Mouse (Mus musculus): ENCODE data around the gene Inf2. TPM values are rescaled to one million over a fixed set of nuclear protein-coding genes. Genes with fewer than 3 reads are reported as not detected.
A peak's percentile ranks its signal among the peaks of the same experiment; 100 is the strongest.

Gene Inf2
- polyA plus RNA-seq, 1 experiment = 28.3 TPM

DNA sequence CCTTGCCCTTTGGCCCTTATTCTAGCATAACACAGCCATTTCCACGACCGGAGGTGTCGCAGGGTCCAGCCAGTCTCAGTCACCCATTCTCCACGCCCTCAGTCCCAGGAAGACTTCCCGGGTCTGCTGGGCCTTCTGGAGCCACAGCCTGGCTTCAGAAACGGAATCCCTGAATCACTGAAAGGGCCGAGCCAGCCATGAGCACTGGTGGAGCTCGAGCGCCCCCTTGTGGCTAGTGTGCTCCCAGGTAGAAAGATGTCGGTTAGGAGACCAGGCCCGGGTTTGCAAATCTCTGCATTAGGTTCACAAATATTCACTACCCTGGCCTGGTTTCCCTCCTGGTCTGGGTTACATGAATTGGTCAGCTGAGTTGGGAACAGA is 45.7 kb upstream of the Inf2 start:
- Histone ChIP-seq H3K36me3 (ENCODE audit: control insufficient read depth, insufficient read depth, low read length, poor library complexity, severe bottlenecking) (no peaks in the 10 kb centered on the region), H3K4me3 (ENCODE audit: low read depth, low read length) (no peak overlapping the region), H3K4me1 (ENCODE audit: control insufficient read depth, insufficient read depth, low read length) (peaks cover 10% of the 10 kb centered on the region), H3K9me3 (replicated peaks; ENCODE audit: control insufficient read depth, insufficient read depth, low read length, poor library complexity, severe bottlenecking) (no peaks in the 10 kb centered on the region), H3K27me3 (ENCODE audit: control insufficient read depth, insufficient read depth, low read length, poor library complexity, severe bottlenecking) (no peaks in the 10 kb centered on the region), H3K9ac (ENCODE audit: low read depth, poor library complexity, severe bottlenecking) (no peak overlapping the region), H3K27ac (ENCODE audit: insufficient read depth, low read length) (no peak overlapping the region)
- TF ChIP-seq POLR2A (IDR thresholded peaks at IDR 0.05; ENCODE audit: insufficient read depth, low read length) (no peak), EP300 (IDR thresholded peaks at IDR 0.05; ENCODE audit: insufficient read depth, low read depth, low read length) (no peak), CTCF (IDR thresholded peaks at IDR 0.05; ENCODE audit: low read depth, low read length) (peak; percentile 97)

- no peaks in the 10 kb centered on the region for H3K27me3 ChIP-seq (ENCODE audit: control insufficient read depth, insufficient read depth, low read length, poor library complexity, severe bottlenecking)
- TF ChIP-seq EP300 (IDR thresholded peaks at IDR 0.05; ENCODE audit: insufficient read depth, low read depth, low read length) = no peak
- no peak for TF ChIP-seq POLR2A (IDR thresholded peaks at IDR 0.05; ENCODE audit: insufficient read depth, low read length)
- TF ChIP-seq CTCF (IDR thresholded peaks at IDR 0.05; ENCODE audit: low read depth, low read length) = no peak
- H3K4me3 ChIP-seq (ENCODE audit: low read depth, low read length) = no peak overlapping the region
- H3K27ac ChIP-seq (ENCODE audit: insufficient read depth, low read length) = no peak overlapping the region
- peaks cover 10% of the 10 kb centered on the region for H3K4me1 ChIP-seq (ENCODE audit: control insufficient read depth, insufficient read depth, low read length)
- no peaks in the 10 kb centered on the region for H3K36me3 ChIP-seq (ENCODE audit: control insufficient read depth, insufficient read depth, low read length, poor library complexity, severe bottlenecking)
- no peak overlapping the region for H3K9ac ChIP-seq (ENCODE audit: low read depth, poor library complexity, severe bottlenecking)
- H3K9me3 ChIP-seq (replicated peaks; ENCODE audit: control insufficient read depth, insufficient read depth, low read length, poor library complexity, severe bottlenecking) = no peaks in the 10 kb centered on the region
Measured at GRCm38 (mm10) chr12:112543941-112544340, 44.6 kb upstream of the Inf2 start.

DNA sequence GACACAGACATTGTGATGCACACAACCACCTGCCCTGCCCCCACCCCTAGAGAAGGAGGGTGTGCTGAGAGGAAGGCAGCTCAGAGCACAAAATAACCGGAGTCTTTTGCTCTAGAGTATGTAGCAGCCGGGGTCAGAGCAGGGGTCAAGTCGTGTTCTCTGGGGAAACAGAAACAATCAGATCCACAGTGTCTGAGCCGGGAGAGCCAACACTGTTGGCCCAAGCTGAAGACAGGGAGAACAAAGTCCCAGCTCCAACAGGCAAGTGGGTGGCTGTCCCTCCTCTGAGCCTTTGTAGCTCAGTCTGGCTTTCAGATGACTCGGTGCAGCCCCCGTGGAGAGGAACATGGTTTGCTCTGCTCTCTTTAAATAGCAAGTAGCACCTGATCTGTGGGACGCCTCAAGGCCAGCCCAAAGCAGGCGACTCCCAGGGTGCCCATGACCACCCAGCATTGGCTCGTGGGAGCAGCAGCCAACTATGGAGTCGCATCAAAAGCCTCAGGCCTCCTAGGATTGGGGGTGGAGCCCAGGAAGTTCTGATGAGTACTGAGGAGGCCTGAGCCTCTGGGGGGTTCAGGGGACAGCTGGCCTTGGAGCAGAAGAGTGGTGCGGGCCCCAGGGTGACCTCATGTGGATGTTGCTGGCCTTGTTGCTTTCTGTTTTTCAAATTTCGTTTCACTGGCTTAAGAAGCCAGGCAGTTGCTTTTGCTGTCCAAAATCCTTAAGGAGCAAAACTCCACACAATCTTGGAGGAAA is 43.5 kb upstream of the Inf2 start:
- no peak overlapping the region for H3K9ac ChIP-seq (ENCODE audit: low read depth, poor library complexity, severe bottlenecking)
- no peaks in the 10 kb centered on the region for H3K9me3 ChIP-seq (replicated peaks; ENCODE audit: control insufficient read depth, insufficient read depth, low read length, poor library complexity, severe bottlenecking)
- TF ChIP-seq POLR2A (IDR thresholded peaks at IDR 0.05; ENCODE audit: insufficient read depth, low read length) = no peak
- TF ChIP-seq EP300 (IDR thresholded peaks at IDR 0.05; ENCODE audit: insufficient read depth, low read depth, low read length) = no peak
- H3K4me3 ChIP-seq (ENCODE audit: low read depth, low read length) = no peak overlapping the region
- H3K36me3 ChIP-seq (ENCODE audit: control insufficient read depth, insufficient read depth, low read length, poor library complexity, severe bottlenecking) = no peaks in the 10 kb centered on the region
- H3K27ac ChIP-seq (ENCODE audit: insufficient read depth, low read length) = no peak overlapping the region
- peaks cover 4% of the 10 kb centered on the region for H3K4me1 ChIP-seq (ENCODE audit: control insufficient read depth, insufficient read depth, low read length)
- H3K27me3 ChIP-seq (ENCODE audit: control insufficient read depth, insufficient read depth, low read length, poor library complexity, severe bottlenecking) = no peaks in the 10 kb centered on the region

DNA sequence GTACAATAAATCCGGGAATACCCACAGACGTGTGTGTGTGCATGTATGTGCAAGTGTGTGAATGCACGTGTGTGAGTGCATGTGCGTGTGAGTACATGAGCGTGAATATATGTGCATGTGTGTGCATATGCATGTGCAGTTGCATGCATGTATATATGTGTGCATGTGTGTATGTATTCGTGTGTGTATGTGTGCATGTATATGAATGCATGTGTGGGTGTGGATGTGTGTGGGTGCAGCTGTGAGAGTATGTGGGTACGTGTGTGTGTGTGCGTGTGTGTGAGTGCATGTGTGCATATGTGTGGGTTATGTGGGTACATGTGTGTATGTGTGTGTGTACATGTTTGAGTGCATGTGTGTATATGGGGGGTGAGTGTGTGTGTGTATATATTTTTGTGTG is 42.5 kb upstream of the Inf2 start:
- no peaks in the 10 kb centered on the region for H3K9me3 ChIP-seq (replicated peaks; ENCODE audit: control insufficient read depth, insufficient read depth, low read length, poor library complexity, severe bottlenecking)
- H3K9ac ChIP-seq (ENCODE audit: low read depth, poor library complexity, severe bottlenecking) = no peak overlapping the region
- no peaks in the 10 kb centered on the region for H3K27me3 ChIP-seq (ENCODE audit: control insufficient read depth, insufficient read depth, low read length, poor library complexity, severe bottlenecking)
- no peaks in the 10 kb centered on the region for H3K36me3 ChIP-seq (ENCODE audit: control insufficient read depth, insufficient read depth, low read length, poor library complexity, severe bottlenecking)
- peaks cover 2% of the 10 kb centered on the region for H3K4me1 ChIP-seq (ENCODE audit: control insufficient read depth, insufficient read depth, low read length)
- H3K27ac ChIP-seq (ENCODE audit: insufficient read depth, low read length) = no peak overlapping the region
- no peak for TF ChIP-seq CTCF (IDR thresholded peaks at IDR 0.05; ENCODE audit: low read depth, low read length)
- no peak overlapping the region for H3K4me3 ChIP-seq (ENCODE audit: low read depth, low read length)

DNA sequence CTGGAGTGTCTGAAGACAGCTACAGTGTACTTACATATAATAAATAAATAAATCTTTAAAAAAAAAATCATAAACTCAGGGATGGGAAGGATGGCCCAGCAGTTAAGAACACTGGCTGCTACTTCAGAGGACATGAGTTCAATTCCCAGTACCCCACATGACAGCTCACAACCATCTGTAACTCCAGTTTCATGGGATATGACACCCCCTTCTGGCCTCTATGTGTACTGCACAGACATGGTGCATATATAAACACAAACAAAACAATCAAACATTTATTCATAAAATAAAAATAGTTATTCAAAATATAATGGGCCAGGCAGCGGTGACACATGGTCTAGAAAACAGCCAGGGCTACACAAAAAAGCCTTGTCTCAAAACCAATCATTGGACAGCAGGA is 39.3 kb upstream of the Inf2 start:
- no peak overlapping the region for H3K4me3 ChIP-seq (ENCODE audit: low read depth, low read length)
- no peaks in the 10 kb centered on the region for H3K36me3 ChIP-seq (ENCODE audit: control insufficient read depth, insufficient read depth, low read length, poor library complexity, severe bottlenecking)
- peaks cover 4% of the 10 kb centered on the region for H3K4me1 ChIP-seq (ENCODE audit: control insufficient read depth, insufficient read depth, low read length)
- H3K9ac ChIP-seq (ENCODE audit: low read depth, poor library complexity, severe bottlenecking) = no peak overlapping the region
- no peak for TF ChIP-seq POLR2A (IDR thresholded peaks at IDR 0.05; ENCODE audit: insufficient read depth, low read length)
- TF ChIP-seq CTCF (IDR thresholded peaks at IDR 0.05; ENCODE audit: low read depth, low read length) = no peak
- no peak for TF ChIP-seq EP300 (IDR thresholded peaks at IDR 0.05; ENCODE audit: insufficient read depth, low read depth, low read length)
- H3K27me3 ChIP-seq (ENCODE audit: control insufficient read depth, insufficient read depth, low read length, poor library complexity, severe bottlenecking) = no peaks in the 10 kb centered on the region
- no peak overlapping the region for H3K27ac ChIP-seq (ENCODE audit: insufficient read depth, low read length)
- no peaks in the 10 kb centered on the region for H3K9me3 ChIP-seq (replicated peaks; ENCODE audit: control insufficient read depth, insufficient read depth, low read length, poor library complexity, severe bottlenecking)

DNA sequence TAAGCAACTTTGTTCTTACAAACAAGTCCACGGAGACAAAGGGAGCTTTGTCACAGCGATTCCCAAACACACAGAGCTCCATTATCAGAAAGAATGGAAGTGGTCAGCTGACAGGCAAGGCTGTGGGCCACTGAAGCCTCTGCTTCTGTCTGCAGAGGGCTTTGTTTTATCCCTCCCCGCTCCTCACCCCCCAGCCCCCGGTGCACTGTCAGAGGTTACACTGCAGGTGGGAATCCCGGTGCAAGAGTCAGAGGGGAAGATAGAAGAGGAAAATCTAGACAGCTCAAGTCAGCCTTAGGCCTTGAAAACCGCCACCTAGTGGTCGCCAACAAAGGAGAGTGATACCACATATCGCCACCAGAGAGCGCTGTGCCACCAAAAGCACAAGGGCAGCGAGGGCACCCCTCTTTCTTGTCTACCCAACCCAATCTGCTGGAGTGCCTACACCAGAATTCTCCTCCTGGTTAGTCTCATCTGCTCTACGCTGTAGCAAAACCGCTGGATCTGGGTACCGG is 36.7 kb upstream of the Inf2 start:
- Histone ChIP-seq H3K9ac (ENCODE audit: low read depth, poor library complexity, severe bottlenecking) (no peak overlapping the region), H3K27ac (ENCODE audit: insufficient read depth, low read length) (no peak overlapping the region), H3K27me3 (ENCODE audit: control insufficient read depth, insufficient read depth, low read length, poor library complexity, severe bottlenecking) (no peaks in the 10 kb centered on the region), H3K4me3 (ENCODE audit: low read depth, low read length) (no peak overlapping the region), H3K9me3 (replicated peaks; ENCODE audit: control insufficient read depth, insufficient read depth, low read length, poor library complexity, severe bottlenecking) (no peaks in the 10 kb centered on the region), H3K4me1 (ENCODE audit: control insufficient read depth, insufficient read depth, low read length) (peaks cover 2% of the 10 kb centered on the region), H3K36me3 (ENCODE audit: control insufficient read depth, insufficient read depth, low read length, poor library complexity, severe bottlenecking) (no peaks in the 10 kb centered on the region)
- TF ChIP-seq CTCF (IDR thresholded peaks at IDR 0.05; ENCODE audit: low read depth, low read length) (peak; percentile 100), POLR2A (IDR thresholded peaks at IDR 0.05; ENCODE audit: insufficient read depth, low read length) (no peak)
